Mouse (Mus musculus) kidney, adult 9 months (tissue): ENCODE results near the gene Mrps18c.
A peak's percentile ranks its signal among the peaks of the same experiment; 100 is the strongest.

Experiments
- DNase-seq: peaks from one replicate; pipeline ENCODE4 v3.0.0; 2022

The Mrps18c gene

GRCm38 (mm10) chr5:100798165-100798860 is at the start of gene Mrps18c, which contains the start of gene Helq:
Mrps18c (plus strand) TSS chr5:100798627.
Helq (minus strand) TSS chr5:100798598.
- peak; percentile 94 for DNase-seq

- DNase-seq = no peak
Observed at GRCm38 (mm10) chr5:100750617-100751255, 47.7 kb upstream of the Mrps18c start.

GRCm38 (mm10) chr5:100751655-100752054 is 46.8 kb upstream of the Mrps18c start:
- DNase-seq = no peak

- no peak for DNase-seq
Observed at GRCm38 (mm10) chr5:100753407-100753806, 45.0 kb upstream of the Mrps18c start.

- DNase-seq = no peak
Observed at GRCm38 (mm10) chr5:100758121-100758520, 40.3 kb upstream of the Mrps18c start.

- no peak for DNase-seq
Observed at GRCm38 (mm10) chr5:100760049-100760663, 38.3 kb upstream of the Mrps18c start.

- no peak for DNase-seq
Observed at GRCm38 (mm10) chr5:100761736-100762135, 36.7 kb upstream of the Mrps18c start.

- no peak for DNase-seq
Observed at GRCm38 (mm10) chr5:100766026-100766425, 32.4 kb upstream of the Mrps18c start.

GRCm38 (mm10) chr5:100771575-100771974 is 26.9 kb upstream of the Mrps18c start:
- no peak for DNase-seq

GRCm38 (mm10) chr5:100775778-100776404 is 22.5 kb upstream of the Mrps18c start:
- DNase-seq = no peak

- no peak for DNase-seq
Observed at GRCm38 (mm10) chr5:100776900-100777299, 21.5 kb upstream of the Mrps18c start.

- DNase-seq = no peak
Observed at GRCm38 (mm10) chr5:100779002-100779401, 19.4 kb upstream of the Mrps18c start.

- DNase-seq = no peak
Observed at GRCm38 (mm10) chr5:100787527-100787926, 10.9 kb upstream of the Mrps18c start.

- DNase-seq = peak; percentile 8
Observed at GRCm38 (mm10) chr5:100792261-100792660, 6.2 kb upstream of the Mrps18c start.

- DNase-seq = no peak
Observed at GRCm38 (mm10) chr5:100794084-100794483, 4.3 kb upstream of the Mrps18c start.

- DNase-seq = no peak
Observed at GRCm38 (mm10) chr5:100818341-100818740, 19.9 kb downstream of the Mrps18c start.

- peak; percentile 19 for DNase-seq
Observed at GRCm38 (mm10) chr5:100819568-100820480, 21.4 kb downstream of the Mrps18c start.

GRCm38 (mm10) chr5:100820483-100821184 is 22.2 kb downstream of the Mrps18c start, which contains the start of gene Abraxas1:
Abraxas1 (minus strand) TSS chr5:100820965.
- DNase-seq = peak; percentile 85

- no peak for DNase-seq
Observed at GRCm38 (mm10) chr5:100821375-100821774, 22.9 kb downstream of the Mrps18c start.

GRCm38 (mm10) chr5:100822826-100823225 is 24.4 kb downstream of the Mrps18c start:
- DNase-seq = no peak

- peak; percentile 39 for DNase-seq
Observed at GRCm38 (mm10) chr5:100825975-100826374, 27.5 kb downstream of the Mrps18c start.

GRCm38 (mm10) chr5:100826531-100826930 is 28.1 kb downstream of the Mrps18c start:
- no peak for DNase-seq
